Mouse (Mus musculus) heart, postnatal 0 days (tissue): ENCODE results near the gene Prss22.

ENCODE experiments used
- CTCF ChIP-seq: IDR thresholded peaks from 2 replicates; pipeline ENCODE4 v1.5.1; 2016; ENCODE audit warnings: antibody characterized with exemption, control low read depth, low read depth
- EP300 ChIP-seq: IDR thresholded peaks from 2 replicates; pipeline ENCODE4 v1.6.1; 2016; ENCODE audit warnings: antibody characterized with exemption, low read depth

- TF ChIP-seq EP300 = no peak
- TF ChIP-seq CTCF = no peak
Measured at GRCm38 (mm10) chr17:23968780-23969179, 29.1 kb downstream of the Prss22 start.
